Mouse (Mus musculus): ENCODE measurements at regions not wholly inside any gene's neighbourhood (a gene's known extent, or its start where the extent isn't known, plus 50 kb on each side); places are given as distances from the start of the nearest gene placed in this dataset.

DNA sequence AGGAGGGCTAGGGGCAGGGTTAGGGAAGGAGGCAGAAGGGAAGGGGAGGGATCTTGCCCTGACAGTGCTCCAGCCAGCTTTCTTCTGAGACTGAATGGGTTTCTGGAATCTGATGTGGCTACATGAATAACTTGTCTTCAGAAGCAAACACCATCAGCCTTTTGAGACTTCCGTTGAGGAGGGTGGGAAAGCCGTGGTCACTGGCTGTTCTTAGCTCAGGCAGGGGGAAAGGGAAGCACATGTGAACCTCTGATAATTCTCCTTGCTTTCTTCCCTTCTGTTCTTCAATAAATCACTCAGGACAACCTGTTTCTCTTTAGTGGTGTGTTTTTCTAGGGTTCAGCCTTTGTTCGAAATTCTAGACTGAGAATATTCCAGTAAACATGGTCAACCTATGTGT lies 148.9 kb downstream of the Bcl11a start:
- Histone ChIP-seq H3K27me3 (ENCODE audit: control insufficient read depth, insufficient read depth, low read length) (no peaks in the 10 kb centered on the region), H3K4me3 (replicated peaks; ENCODE audit: low read depth, low read length) (no peak overlapping the region), H3K4me1 (ENCODE audit: control insufficient read depth, insufficient read depth, low read length) (no peaks in the 10 kb centered on the region), H3K27ac (replicated peaks; ENCODE audit: low read depth, low read length) (no peak overlapping the region), H3K9me3 (ENCODE audit: control insufficient read depth, low read length) (no peaks in the 10 kb centered on the region), H3K4me2 (ENCODE audit: low read length) (no peak overlapping the region), H3K36me3 (ENCODE audit: control insufficient read depth, insufficient read depth, low read length) (no peaks in the 10 kb centered on the region), H3K9ac (replicated peaks; ENCODE audit: low read length) (no peak overlapping the region)
- ATAC-seq (ENCODE audit: low FRiP score, low TSS enrichment), result no peak
- 97% methylated on average over 3 of the region's 3 CpGs for WGBS
- DNase-seq, result no peak

DNA sequence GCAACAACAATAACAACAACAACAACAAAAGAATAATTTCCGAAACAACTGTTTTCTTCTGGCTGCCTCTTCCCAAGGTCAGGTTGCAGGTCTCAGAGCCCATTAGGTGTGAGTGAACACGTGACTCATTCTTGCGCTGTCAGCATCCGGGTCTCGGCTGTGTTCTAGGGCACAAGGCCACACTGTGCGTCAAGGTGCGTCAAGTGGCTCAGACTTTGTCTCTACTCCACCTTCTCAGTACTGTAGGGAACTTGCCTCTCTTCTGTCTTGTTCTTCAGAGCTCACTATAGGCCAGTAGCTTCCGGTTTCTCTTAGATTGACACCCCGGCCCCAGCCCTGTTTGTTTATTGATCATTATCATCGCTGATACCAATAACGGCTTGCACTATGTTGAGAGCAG lies 155.5 kb downstream of the Bcl11a start:
- ATAC-seq (ENCODE audit: low FRiP score, low TSS enrichment) (no peak), DNase-seq (no peak)
- no peaks in the 10 kb centered on the region for H3K27me3 ChIP-seq (ENCODE audit: control insufficient read depth, insufficient read depth, low read length)

DNA sequence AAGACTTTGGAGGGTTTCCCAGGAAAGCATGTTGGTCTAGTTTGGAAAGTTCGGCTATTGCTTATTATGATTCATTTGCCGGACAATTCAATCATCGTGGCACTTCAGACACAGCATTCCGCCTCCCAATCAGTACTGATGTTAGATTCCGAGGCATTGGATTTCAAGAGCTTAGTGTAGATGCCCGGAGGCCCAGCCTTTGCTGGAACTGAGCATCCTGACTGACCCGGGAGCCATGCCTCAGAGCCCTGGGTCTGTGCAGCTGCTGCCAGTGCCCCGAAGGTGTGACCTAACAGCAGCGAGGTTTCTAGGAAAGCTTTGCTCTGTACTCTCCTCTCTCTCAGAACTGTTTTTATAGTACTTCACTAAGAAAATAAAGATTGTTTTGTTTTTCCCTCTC lies 156.0 kb downstream of the Bcl11a start:
- 79% methylated on average over 9 of the region's 9 CpGs for WGBS
- ATAC-seq (ENCODE audit: low FRiP score, low TSS enrichment) (no peak), DNase-seq (no peak)
- Histone ChIP-seq H3K36me3 (ENCODE audit: control insufficient read depth, insufficient read depth, low read length) (no peaks in the 10 kb centered on the region), H3K9me3 (ENCODE audit: control insufficient read depth, low read length) (no peaks in the 10 kb centered on the region), H3K27ac (replicated peaks; ENCODE audit: low read depth, low read length) (no peak overlapping the region), H3K4me3 (replicated peaks; ENCODE audit: low read depth, low read length) (no peak overlapping the region), H3K27me3 (ENCODE audit: control insufficient read depth, insufficient read depth, low read length) (no peaks in the 10 kb centered on the region), H3K4me2 (ENCODE audit: low read length) (no peak overlapping the region), H3K4me1 (ENCODE audit: control insufficient read depth, insufficient read depth, low read length) (no peaks in the 10 kb centered on the region), H3K9ac (replicated peaks; ENCODE audit: low read length) (no peak overlapping the region)

More for the DNA sequence above, 155.5 kb downstream of the Bcl11a start:
- H3K4me2 ChIP-seq (ENCODE audit: low read length), result no peak overlapping the region
- H3K27ac ChIP-seq (replicated peaks; ENCODE audit: low read depth, low read length), result no peak overlapping the region
- H3K36me3 ChIP-seq (ENCODE audit: control insufficient read depth, insufficient read depth, low read length), result no peaks in the 10 kb centered on the region
- no peak overlapping the region for H3K9ac ChIP-seq (replicated peaks; ENCODE audit: low read length)
- no peak overlapping the region for H3K4me3 ChIP-seq (replicated peaks; ENCODE audit: low read depth, low read length)
- no peaks in the 10 kb centered on the region for H3K9me3 ChIP-seq (ENCODE audit: control insufficient read depth, low read length)
- WGBS, result 90% methylated on average over 11 of the region's 11 CpGs
- H3K4me1 ChIP-seq (ENCODE audit: control insufficient read depth, insufficient read depth, low read length), result no peaks in the 10 kb centered on the region

DNA sequence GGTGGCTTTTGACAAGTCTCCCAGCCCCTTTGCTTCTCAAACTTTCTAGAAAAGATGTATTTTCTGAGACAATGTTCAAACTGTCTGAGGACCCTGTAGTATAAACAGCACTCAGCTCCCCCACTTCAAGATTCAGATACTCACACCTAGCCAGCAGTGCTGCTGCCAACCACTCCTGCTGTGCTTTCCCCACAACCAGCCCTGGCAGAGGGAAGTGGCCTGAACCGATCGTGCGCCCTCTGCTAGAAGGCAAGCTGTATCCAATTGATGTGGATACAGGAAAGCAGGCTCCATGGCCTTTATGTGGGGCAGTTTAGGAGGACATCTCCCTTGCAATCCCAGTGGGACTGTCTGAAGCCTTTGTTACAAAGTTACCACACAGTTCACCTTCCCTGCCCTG lies 156.6 kb downstream of the Bcl11a start:
- Histone ChIP-seq H3K4me3 (replicated peaks; ENCODE audit: low read depth, low read length) (no peak overlapping the region), H3K4me1 (ENCODE audit: control insufficient read depth, insufficient read depth, low read length) (no peaks in the 10 kb centered on the region), H3K36me3 (ENCODE audit: control insufficient read depth, insufficient read depth, low read length) (no peaks in the 10 kb centered on the region), H3K27me3 (ENCODE audit: control insufficient read depth, insufficient read depth, low read length) (no peaks in the 10 kb centered on the region), H3K27ac (replicated peaks; ENCODE audit: low read depth, low read length) (no peak overlapping the region), H3K4me2 (ENCODE audit: low read length) (no peak overlapping the region), H3K9ac (replicated peaks; ENCODE audit: low read length) (no peak overlapping the region), H3K9me3 (ENCODE audit: control insufficient read depth, low read length) (no peaks in the 10 kb centered on the region)
- ATAC-seq (ENCODE audit: low FRiP score, low TSS enrichment) (no peak), DNase-seq (no peak)
- WGBS, result 79% methylated on average over 3 of the region's 3 CpGs

DNA sequence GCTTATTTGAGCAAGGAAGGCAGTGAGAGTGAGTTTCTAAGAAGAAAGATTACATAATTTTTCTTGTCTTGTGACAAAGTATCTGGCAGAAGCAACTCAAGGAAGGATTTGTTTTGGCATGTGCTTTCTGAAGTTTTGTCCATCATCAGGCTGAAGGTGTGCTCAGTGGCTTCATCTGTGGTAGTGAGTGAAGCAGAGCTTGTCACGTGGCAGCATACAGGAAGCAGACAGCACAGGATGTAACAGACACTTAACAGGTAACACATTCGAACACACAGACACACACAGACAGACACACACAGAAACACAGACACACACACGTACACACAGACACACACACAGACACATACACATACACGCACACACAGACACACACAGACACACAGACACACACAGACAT lies 157.5 kb downstream of the Bcl11a start:
- Histone ChIP-seq H3K9me3 (ENCODE audit: control insufficient read depth, low read length) (no peaks in the 10 kb centered on the region), H3K27me3 (ENCODE audit: control insufficient read depth, insufficient read depth, low read length) (no peaks in the 10 kb centered on the region), H3K27ac (replicated peaks; ENCODE audit: low read depth, low read length) (no peak overlapping the region), H3K4me2 (ENCODE audit: low read length) (no peak overlapping the region), H3K4me1 (ENCODE audit: control insufficient read depth, insufficient read depth, low read length) (no peaks in the 10 kb centered on the region), H3K4me3 (replicated peaks; ENCODE audit: low read depth, low read length) (no peak overlapping the region), H3K36me3 (ENCODE audit: control insufficient read depth, insufficient read depth, low read length) (no peaks in the 10 kb centered on the region), H3K9ac (replicated peaks; ENCODE audit: low read length) (no peak overlapping the region)
- 87% methylated on average over 4 of the region's 4 CpGs for WGBS
- DNase-seq, result no peak
- no peak for ATAC-seq (ENCODE audit: low FRiP score, low TSS enrichment)

DNA sequence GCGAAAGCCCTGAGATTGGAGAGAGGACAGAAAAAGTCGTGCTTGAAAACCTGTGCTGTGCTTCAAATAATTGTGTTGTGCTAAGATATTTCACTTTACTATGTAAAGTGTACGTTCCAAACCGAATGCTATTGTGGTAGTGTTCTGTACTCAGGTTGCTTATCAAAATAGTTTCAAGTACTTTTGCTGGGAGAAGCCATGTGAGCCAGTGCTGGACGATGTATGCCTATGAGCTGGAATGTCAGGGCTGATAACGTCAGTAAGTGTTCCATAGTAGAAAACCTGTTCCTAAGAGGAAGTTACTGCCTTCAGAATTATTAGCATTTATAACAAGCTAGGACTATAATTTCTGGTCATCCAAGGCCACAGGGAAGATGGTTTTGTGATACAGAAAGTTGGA lies 161.8 kb downstream of the Bcl11a start:
- no peaks in the 10 kb centered on the region for H3K4me1 ChIP-seq (ENCODE audit: control insufficient read depth, insufficient read depth, low read length)
- DNase-seq (no peak), ATAC-seq (ENCODE audit: low FRiP score, low TSS enrichment) (no peak)
- WGBS, result 91% methylated on average over 6 of the region's 6 CpGs
- H3K36me3 ChIP-seq (ENCODE audit: control insufficient read depth, insufficient read depth, low read length), result no peaks in the 10 kb centered on the region
- no peak overlapping the region for H3K27ac ChIP-seq (replicated peaks; ENCODE audit: low read depth, low read length)
- H3K4me2 ChIP-seq (ENCODE audit: low read length), result no peak overlapping the region
- H3K9me3 ChIP-seq (ENCODE audit: control insufficient read depth, low read length), result no peaks in the 10 kb centered on the region
- no peak overlapping the region for H3K4me3 ChIP-seq (replicated peaks; ENCODE audit: low read depth, low read length)
- H3K9ac ChIP-seq (replicated peaks; ENCODE audit: low read length), result no peak overlapping the region
- H3K27me3 ChIP-seq (ENCODE audit: control insufficient read depth, insufficient read depth, low read length), result no peaks in the 10 kb centered on the region

DNA sequence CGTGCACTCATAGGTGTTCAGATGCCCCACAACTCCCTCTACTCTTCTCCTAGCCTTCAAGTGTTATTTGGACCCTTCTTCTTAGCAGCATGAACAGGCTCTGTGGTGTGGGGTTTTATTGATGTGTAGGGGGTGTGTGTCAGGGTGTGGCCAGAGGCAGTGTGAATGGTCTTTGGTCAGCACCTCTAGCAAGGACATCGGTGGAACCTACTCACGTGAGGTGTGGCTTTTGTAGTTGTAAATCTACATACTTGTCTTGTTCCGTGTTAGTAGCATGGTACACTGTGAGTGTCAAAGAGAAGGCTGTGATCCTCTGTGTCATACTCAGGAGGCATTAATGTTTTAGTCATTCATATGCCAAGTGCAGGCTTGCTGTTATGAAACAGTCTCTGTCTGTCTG lies 164.2 kb downstream of the Bcl11a start:
- H3K27me3 ChIP-seq (ENCODE audit: control insufficient read depth, insufficient read depth, low read length), result no peaks in the 10 kb centered on the region
- DNase-seq (no peak), ATAC-seq (ENCODE audit: low FRiP score, low TSS enrichment) (no peak)
- H3K36me3 ChIP-seq (ENCODE audit: control insufficient read depth, insufficient read depth, low read length), result no peaks in the 10 kb centered on the region
- H3K27ac ChIP-seq (replicated peaks; ENCODE audit: low read depth, low read length), result no peak overlapping the region
- H3K4me3 ChIP-seq (replicated peaks; ENCODE audit: low read depth, low read length), result no peak overlapping the region
- no peaks in the 10 kb centered on the region for H3K9me3 ChIP-seq (ENCODE audit: control insufficient read depth, low read length)
- no peak overlapping the region for H3K9ac ChIP-seq (replicated peaks; ENCODE audit: low read length)
- no peak overlapping the region for H3K4me2 ChIP-seq (ENCODE audit: low read length)
- 85% methylated on average over 4 of the region's 4 CpGs for WGBS
- H3K4me1 ChIP-seq (ENCODE audit: control insufficient read depth, insufficient read depth, low read length), result no peaks in the 10 kb centered on the region

DNA sequence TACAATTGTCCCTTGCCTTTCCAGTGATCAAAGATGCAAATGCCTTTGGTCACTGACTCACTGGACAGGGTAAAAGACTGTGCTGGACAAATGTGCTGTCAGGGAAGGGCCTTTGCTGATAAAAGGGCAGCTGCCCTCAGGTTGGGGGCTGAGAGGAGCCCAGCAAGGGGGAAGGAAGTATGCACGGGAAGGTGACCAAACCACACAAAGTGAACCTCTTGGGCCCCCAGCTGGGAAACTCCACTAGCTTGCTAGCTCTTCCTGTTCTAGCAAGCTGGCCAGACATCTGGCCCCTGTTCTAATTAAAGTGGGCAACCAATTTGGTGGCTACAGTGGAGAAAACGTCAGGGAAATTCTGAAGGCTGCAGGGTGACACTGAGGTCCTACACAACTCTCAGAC lies 165.0 kb downstream of the Bcl11a start:
- WGBS, result 14% methylated on average over 2 of the region's 2 CpGs
- no peaks in the 10 kb centered on the region for H3K27me3 ChIP-seq (ENCODE audit: control insufficient read depth, insufficient read depth, low read length)
- no peaks in the 10 kb centered on the region for H3K9me3 ChIP-seq (ENCODE audit: control insufficient read depth, low read length)
- H3K27ac ChIP-seq (replicated peaks; ENCODE audit: low read depth, low read length), result no peak overlapping the region
- H3K4me2 ChIP-seq (ENCODE audit: low read length), result no peak overlapping the region
- no peak overlapping the region for H3K9ac ChIP-seq (replicated peaks; ENCODE audit: low read length)
- no peak for DNase-seq
- ATAC-seq (ENCODE audit: low FRiP score, low TSS enrichment), result no peak
- no peak overlapping the region for H3K4me3 ChIP-seq (replicated peaks; ENCODE audit: low read depth, low read length)
- H3K4me1 ChIP-seq (ENCODE audit: control insufficient read depth, insufficient read depth, low read length), result no peaks in the 10 kb centered on the region
- H3K36me3 ChIP-seq (ENCODE audit: control insufficient read depth, insufficient read depth, low read length), result no peaks in the 10 kb centered on the region

DNA sequence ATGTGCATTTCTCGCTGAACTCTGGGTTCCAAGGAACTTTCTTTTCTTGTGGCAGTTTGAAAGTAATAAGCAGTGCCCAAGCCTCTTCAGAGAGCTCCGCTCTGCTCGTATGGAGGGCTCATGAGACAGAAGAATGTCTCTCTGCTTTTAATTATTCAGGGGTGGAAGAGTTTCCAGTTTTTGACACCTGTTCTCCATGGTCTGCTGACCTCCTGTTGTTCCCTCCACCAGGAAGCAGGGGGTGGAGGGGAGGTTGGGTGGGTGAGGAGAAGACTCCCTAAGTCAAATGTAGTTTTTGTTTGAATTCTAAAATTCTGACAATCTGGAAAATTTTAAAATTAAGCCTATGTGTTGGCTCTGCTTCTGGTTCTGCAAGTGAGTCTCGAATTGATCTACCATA lies 167.5 kb downstream of the Bcl11a start:
- H3K27me3 ChIP-seq (ENCODE audit: control insufficient read depth, insufficient read depth, low read length), result no peaks in the 10 kb centered on the region
- H3K36me3 ChIP-seq (ENCODE audit: control insufficient read depth, insufficient read depth, low read length), result no peaks in the 10 kb centered on the region
- 76% methylated on average over 4 of the region's 4 CpGs for WGBS
- H3K27ac ChIP-seq (replicated peaks; ENCODE audit: low read depth, low read length), result no peak overlapping the region
- ATAC-seq (ENCODE audit: low FRiP score, low TSS enrichment), result no peak
- H3K9me3 ChIP-seq (ENCODE audit: control insufficient read depth, low read length), result no peaks in the 10 kb centered on the region
- no peak overlapping the region for H3K4me2 ChIP-seq (ENCODE audit: low read length)
- H3K4me3 ChIP-seq (replicated peaks; ENCODE audit: low read depth, low read length), result no peak overlapping the region
- H3K9ac ChIP-seq (replicated peaks; ENCODE audit: low read length), result no peak overlapping the region
- H3K4me1 ChIP-seq (ENCODE audit: control insufficient read depth, insufficient read depth, low read length), result no peaks in the 10 kb centered on the region
- DNase-seq, result no peak
